Mouse (Mus musculus): ENCODE results near the gene Igdcc3.

DNA sequence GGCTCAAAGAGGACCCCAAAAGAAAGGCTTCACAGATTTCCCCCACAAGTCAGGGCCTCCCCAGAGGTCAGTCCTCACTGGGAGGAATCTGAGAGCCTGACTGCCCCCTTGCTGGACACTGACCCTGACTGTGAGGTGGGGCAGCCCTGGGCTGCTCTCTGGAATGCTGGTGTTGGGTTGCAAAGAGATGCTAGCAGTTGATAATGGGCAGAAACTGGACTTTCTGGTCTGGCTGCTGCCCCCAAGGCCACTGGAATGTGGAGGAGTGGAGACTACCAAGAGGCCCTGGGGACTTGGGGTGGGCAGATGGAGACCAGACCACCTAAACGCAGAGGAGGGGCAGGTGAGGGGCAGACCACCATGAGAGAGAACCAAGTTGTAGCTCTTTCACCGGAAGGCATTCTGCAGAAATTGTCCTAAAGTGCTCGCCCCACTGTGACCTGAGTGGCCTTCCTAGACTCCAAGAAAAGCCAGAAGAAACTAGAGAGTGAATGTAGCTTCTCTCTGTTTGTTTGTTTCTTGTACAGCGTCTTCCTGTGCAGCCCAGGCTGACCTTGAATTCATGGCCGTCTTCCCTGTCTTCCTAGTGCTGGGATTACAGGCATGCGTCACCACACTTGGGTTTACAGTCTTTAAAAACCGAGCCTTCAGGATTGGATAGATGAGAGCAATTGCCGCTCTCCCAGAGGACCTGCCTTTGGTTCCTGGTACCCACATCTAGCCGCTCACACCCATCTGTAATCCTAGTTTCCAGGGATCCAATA, 13.9 kb downstream of the Igdcc3 start:
- TF ChIP-seq CTCF (IDR thresholded peaks at IDR 0.05; ENCODE audit: low read depth, low read length), result no peak
- TF ChIP-seq TAL1 (conservative IDR thresholded peaks at IDR 0.05; ENCODE audit: low read depth, low read length), result no peak
